Mouse (Mus musculus) naive thymus-derived CD4-positive, alpha-beta T cell, adult 5 months (primary cell): ENCODE measurements around the gene Brwd1. TPM values are rescaled to one million over a fixed set of nuclear protein-coding genes. Genes with fewer than 3 reads are reported as not detected.

Experiments used
- polyA plus RNA-seq: library from polyadenylated mRNA; unstranded; fragments of 100-300 nt; shearing (Covaris generic); gene quantifications from one replicate; pipeline ENCODE4 v1.2.1, GENCODE M21; 2017

Gene Brwd1
- polyA plus RNA-seq = 91.5 TPM

GRCm38 (mm10) chr16:96082301-96083178 is at the start of gene Brwd1:
TSS of gene Brwd1 (minus strand) at chr16:96082526.

GRCm38 (mm10) chr16:96127657-96128344 is 45.5 kb upstream of the Brwd1 start, which contains the start of gene Hmgn1:
TSS of gene Hmgn1 (minus strand) at chr16:96127729.

DNA sequence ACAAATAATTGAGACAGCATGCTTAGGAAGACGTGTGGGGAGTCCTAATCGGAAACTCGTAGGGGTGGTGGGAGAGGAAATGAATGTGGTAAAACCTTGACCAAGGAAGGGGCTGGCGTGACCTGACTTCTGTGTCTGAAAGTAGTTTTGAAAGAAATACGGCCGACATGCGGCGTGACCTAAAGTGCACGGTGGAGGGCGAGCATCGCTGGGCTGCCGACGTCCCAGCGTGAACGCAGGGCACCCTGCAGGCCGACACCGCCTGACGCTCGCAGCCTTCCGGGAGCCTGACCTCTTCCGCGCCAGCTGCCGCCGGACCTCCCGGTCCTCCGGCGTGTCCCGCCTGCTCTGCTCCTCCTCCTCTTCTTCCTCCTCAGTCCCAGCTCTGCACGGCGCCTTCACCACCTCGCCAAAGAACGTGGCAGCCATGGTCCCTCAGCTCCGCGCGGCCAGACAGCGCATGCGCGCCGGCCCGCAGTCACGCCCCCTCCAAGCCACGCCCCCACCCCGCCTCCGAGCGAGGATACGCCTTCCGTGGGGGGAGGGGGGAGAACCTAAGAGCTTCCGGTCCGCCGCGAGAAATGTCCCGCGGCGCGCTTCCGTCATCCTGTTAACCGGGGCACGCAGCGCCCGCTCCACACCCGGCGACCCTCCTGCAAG is 91.7 kb downstream of the Brwd1 start, which contains the start of gene Psmg1:
Gene Psmg1 (minus strand): TSS at position 499 of the 660 bp plus-strand sequence.

Other genes starting within 250 kb of the Brwd1 start
- 35.9 TPM for gene Psmg1, start 91.6 kb downstream of the Brwd1 start, polyA plus RNA-seq
- gene Hmgn1, start 45.2 kb upstream of the Brwd1 start, polyA plus RNA-seq = 173 TPM
- gene Wrb, start 62.9 kb upstream of the Brwd1 start, polyA plus RNA-seq = 9.6 TPM
- not detected for gene Lca5l, start 109.7 kb upstream of the Brwd1 start, polyA plus RNA-seq
- gene Sh3bgr, start 117.9 kb upstream of the Brwd1 start, polyA plus RNA-seq = not detected
- gene B3galt5, start 153.3 kb upstream of the Brwd1 start, polyA plus RNA-seq = not detected